Comparison of ENCODE assay signal across 10 mouse cellular contexts in genomic region chr7:132688721-132689120, GRCm38 (mm10).
DNase-seq lines count a peak whose midpoint lies in the region; ATAC-seq and TF ChIP-seq lines count a peak whose summit lies in the region.
"Had no signal": no experiment of that assay in that cellular context is flagged by ENCODE, and none has a peak within 500 bp of the region (broad histone marks: within the 10 kb centered on the region; RNA-seq: fewer than 3 reads in every experiment).

No protein-coding gene starts in this region.

- peak overlapping the region; percentile 56 for H3K27ac ChIP-seq in kidney, adult 2 months (ENCODE audit: insufficient read depth, low read depth, low read length)
- H3K27ac ChIP-seq in limb, embryonic 14.5 days (replicated peaks; ENCODE audit: low read depth, low read length) = peak overlapping the region; percentile 71

- H3K9me3 ChIP-seq in limb, embryonic 14.5 days (ENCODE audit: control insufficient read depth, low read length) = no peaks in the 10 kb centered on the region

- no peak overlapping the region for H3K4me2 ChIP-seq in limb, embryonic 14.5 days (replicated peaks; ENCODE audit: low read depth, low read length, severe bottlenecking)

- no peak for DNase-seq in kidney, adult 2 months
- DNase-seq in kidney, postnatal 36 days = no peak
- DNase-seq in brain, adult 2 months (ENCODE audit: low read depth, low spot score) = peak; percentile 54
- DNase-seq in fibroblast of lung, adult 2 months (ENCODE audit: low read depth) = peak; percentile 80
- peak; percentile 54 for DNase-seq in limb, embryonic 14.5 days (ENCODE audit: low spot score)
- DNase-seq in adrenal gland, postnatal 25 days = no peak
- no peak for DNase-seq in thymus, adult 18-20 months
- DNase-seq: right cerebral cortex, postnatal 4 days; thymus, postnatal 36 days had no signal

- H3K4me1 ChIP-seq in kidney, adult 2 months (ENCODE audit: control insufficient read depth, insufficient read depth, low read length) = peaks cover 12% of the 10 kb centered on the region
- H3K4me1 ChIP-seq in limb, embryonic 14.5 days (ENCODE audit: control insufficient read depth, insufficient read depth, low read length) = 0 out of 2 replicates have a peak, but pooled peaks cover 15% of the 10 kb centered on the region

- no peaks in the 10 kb centered on the region for H3K27me3 ChIP-seq in kidney, adult 2 months (replicated peaks; ENCODE audit: control insufficient read depth, insufficient read depth, low read length)
- H3K27me3 ChIP-seq in limb, embryonic 14.5 days (ENCODE audit: control insufficient read depth, insufficient read depth, low read length) = no peaks in the 10 kb centered on the region

- no peak for TF ChIP-seq POLR2A in kidney, adult 2 months (IDR thresholded peaks at IDR 0.05; ENCODE audit: low read depth, low read length)
- TF ChIP-seq POLR2A in limb, embryonic 14.5 days (IDR thresholded peaks at IDR 0.05; ENCODE audit: borderline replicate concordance, extremely low read depth, insufficient read depth, insufficient read length) = no peak

- ATAC-seq in limb, embryonic 14.5 days (ENCODE audit: low FRiP score, low read depth) = peak; percentile 69
- ATAC-seq in cerebellum, adult (ENCODE audit: insufficient number of reproducible peaks, low FRiP score, low TSS enrichment) = no peak

- H3K9ac ChIP-seq in limb, embryonic 14.5 days (ENCODE audit: low read depth, low read length, severe bottlenecking) = no peak overlapping the region

- WGBS in kidney, adult 2 months = 55% methylated on average over 5 of the region's 5 CpGs
- 49% methylated on average over 5 of the region's 5 CpGs for WGBS in limb, embryonic 14.5 days

- H3K4me3 ChIP-seq in kidney, adult 2 months (ENCODE audit: insufficient read depth, low read depth, low read length) = no peak overlapping the region
- no peak overlapping the region for H3K4me3 ChIP-seq in limb, embryonic 14.5 days (replicated peaks; ENCODE audit: low read length)

- TF ChIP-seq CTCF in kidney, adult 2 months (conservative IDR thresholded peaks at IDR 0.05; ENCODE audit: insufficient read depth, insufficient read length, low read depth, low read length) = no peak

- no peaks in the 10 kb centered on the region for H3K36me3 ChIP-seq in kidney, adult 2 months (ENCODE audit: control insufficient read depth, insufficient read depth, low read length)
- H3K36me3 ChIP-seq in limb, embryonic 14.5 days (ENCODE audit: control insufficient read depth, insufficient read depth, low read length) = no peaks in the 10 kb centered on the region

Comparison
In these comparisons a context has a peak if more than half of its experiments do, and no peak if none do; other contexts are left out.
1. DNase-seq: peak in brain, adult 2 months (single experiment), fibroblast of lung, adult 2 months (single experiment) and limb, embryonic 14.5 days (single experiment); none in kidney, adult 2 months (single experiment), kidney, postnatal 36 days (0 of 2), adrenal gland, postnatal 25 days (single experiment) and thymus, adult 18-20 months (0 of 2).